Mouse (Mus musculus) liver, embryonic 12.5 days (tissue): ENCODE data around the gene Mmgt2. TPM values are rescaled to one million over a fixed set of nuclear protein-coding genes. Genes with fewer than 3 reads are reported as not detected.
A peak's percentile ranks its signal among the peaks of the same experiment; 100 is the strongest.
"Not testable (repeated sequence)": the region's sequence is repeated elsewhere in the genome, so short reads cannot be mapped to it uniquely, and the experiment has no call there.

Experiments used
- ATAC-seq: fragments of 200-750 bp; cut with Nextera tagmentation; 2 replicates; pipeline ENCODE4 v1.8.0; 2017; ENCODE audit warnings: moderate number of reproducible peaks, mild to moderate bottlenecking, moderate library complexity
- H3K27ac ChIP-seq: fragments of 300-500 bp; sonication (generic); 2 replicates; pipeline ENCODE4 v1.5.1; 2016; ENCODE audit warnings: mild to moderate bottlenecking
- H3K27me3 ChIP-seq: fragments of 300-500 bp; sonication (generic); replicated peaks from 2 replicates; pipeline ENCODE4 v1.6.1; 2016; ENCODE audit warnings: mild to moderate bottlenecking, moderate library complexity
- H3K36me3 ChIP-seq: fragments of 300-500 bp; sonication (generic); 2 replicates; pipeline ENCODE4 v1.6.1; 2016; ENCODE audit warnings: mild to moderate bottlenecking, moderate library complexity
- H3K4me1 ChIP-seq: fragments of 300-500 bp; sonication (generic); 2 replicates; pipeline ENCODE4 v1.6.1; 2016
- H3K4me2 ChIP-seq: fragments of 300-500 bp; sonication (generic); 2 replicates; pipeline ENCODE4 v1.6.1; 2016; ENCODE audit warnings: mild to moderate bottlenecking, moderate library complexity
- H3K4me3 ChIP-seq: fragments of 300-500 bp; sonication (generic); 2 replicates; pipeline ENCODE4 v1.5.1; 2016; ENCODE audit warnings: mild to moderate bottlenecking, moderate library complexity
- H3K9ac ChIP-seq: fragments of 300-500 bp; sonication (generic); 2 replicates; pipeline ENCODE4 v1.6.1; 2016; ENCODE audit warnings: mild to moderate bottlenecking, moderate library complexity
- H3K9me3 ChIP-seq: fragments of 300-500 bp; sonication (generic); replicated peaks from 2 replicates; pipeline ENCODE4 v1.6.1; 2016; ENCODE audit warnings: mild to moderate bottlenecking, moderate library complexity
- WGBS: fragments of 180-500 bp; shearing (Covaris S2); methylation state at CpG from one replicate; pipeline ENCODE4 v1.1.7; 2016; ENCODE audit not compliant: insufficient replicate concordance; 5-methylcytosine and 5-hydroxymethylcytosine counted together
- polyA plus RNA-seq: library from polyadenylated mRNA; unstranded; fragments of >200 nt; fragmentation: Nextera tagmentation; extraction: Ambion mirVana; gene quantifications from 2 replicates; pipeline ENCODE4 v1.2.1, GENCODE M21; 2016

Mmgt2 gene
- polyA plus RNA-seq, 1 experiment from 2014 or later = 17.0 TPM

DNA sequence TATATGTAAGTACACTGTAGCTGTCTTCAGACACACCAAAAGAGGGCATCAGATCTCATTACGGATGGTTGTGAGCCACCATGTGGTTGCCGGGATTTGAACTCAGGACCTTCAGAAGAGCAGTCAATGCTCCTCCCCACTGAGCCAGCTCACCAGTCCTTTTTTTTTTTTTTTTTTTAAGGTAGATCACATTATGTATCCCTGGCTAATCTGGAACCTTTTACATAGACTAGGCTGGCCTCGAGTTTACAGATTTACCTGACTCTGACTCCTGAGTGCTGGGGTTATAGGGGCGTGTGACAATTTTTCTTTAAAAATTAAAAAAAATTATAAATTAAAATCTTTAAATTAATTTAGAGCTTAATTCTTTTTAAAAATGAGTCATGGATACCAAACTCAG is 1.3 kb downstream of the Mmgt2 start:
- not testable (repeated sequence) for H3K27ac ChIP-seq, ATAC-seq, H3K27me3 ChIP-seq, H3K9me3 ChIP-seq
- Histone ChIP-seq H3K4me1 (peaks cover 47% of the 10 kb centered on the region), H3K4me3 (peak overlapping the region; percentile 74; the same call in 1 of the 2 replicates), H3K4me2 (peak overlapping the region; percentile 100), H3K9ac (0 out of 2 replicates have a peak overlapping the region, but pooled peaks have one; percentile 77), H3K36me3 (peaks cover 20% of the 10 kb centered on the region; the same call in 1 of the 2 replicates)
- 70% methylated on average over 4 of the region's 4 CpGs for WGBS

DNA sequence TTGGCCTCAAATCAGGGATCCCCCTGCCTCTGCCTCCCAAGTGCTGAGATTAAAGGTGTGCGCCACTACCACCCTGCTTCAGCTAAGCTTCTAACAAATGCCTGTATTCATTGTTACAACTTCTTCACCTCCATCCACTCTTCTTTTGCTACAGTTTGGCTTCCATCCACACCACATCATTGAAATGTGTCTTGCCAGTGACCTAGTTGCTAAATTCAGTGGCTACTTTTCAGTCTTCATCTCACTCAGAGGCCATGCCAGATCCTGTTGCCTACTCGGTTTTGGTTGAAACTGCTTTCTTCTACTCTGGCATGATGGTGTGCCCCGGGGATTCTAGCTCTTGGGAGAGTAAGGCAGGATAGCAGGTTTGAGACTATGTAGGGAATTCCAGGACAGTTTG is 3.1 kb downstream of the Mmgt2 start:
- Histone ChIP-seq H3K4me3 (no peak overlapping the region), H3K9me3 (no peaks in the 10 kb centered on the region), H3K4me2 (no peak overlapping the region), H3K27ac (no peak overlapping the region), H3K36me3 (peaks cover 20% of the 10 kb centered on the region; the same call in 1 of the 2 replicates), H3K27me3 (peaks cover 5% of the 10 kb centered on the region; the same call in 1 of the 2 replicates), H3K9ac (no peak overlapping the region), H3K4me1 (peaks cover 29% of the 10 kb centered on the region)
- WGBS = 82% methylated on average over 3 of the region's 3 CpGs
- ATAC-seq = no peak

DNA sequence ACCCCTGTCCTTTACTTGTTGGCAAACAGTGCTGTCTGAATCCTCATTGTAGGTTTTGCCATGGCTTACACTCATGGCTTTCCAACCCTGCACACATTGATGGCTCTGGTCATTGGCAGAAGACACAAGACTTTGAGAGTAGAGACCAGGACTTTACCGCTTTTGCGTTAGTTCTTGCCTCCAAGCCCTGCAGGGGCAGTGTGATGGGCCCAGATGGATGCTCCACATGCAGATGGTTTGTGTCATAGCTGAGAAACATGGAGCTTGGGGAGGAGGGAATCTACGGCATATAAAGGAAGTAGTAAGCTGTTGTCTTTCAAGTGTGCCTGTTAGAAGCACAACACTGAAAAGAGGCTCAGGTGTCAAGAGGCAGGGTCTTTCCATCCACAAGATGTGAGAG is 3.6 kb downstream of the Mmgt2 start:
- Histone ChIP-seq H3K27ac (no peak overlapping the region), H3K27me3 (peaks cover 5% of the 10 kb centered on the region; the same call in 1 of the 2 replicates), H3K4me2 (no peak overlapping the region), H3K36me3 (peaks cover 23% of the 10 kb centered on the region; the same call in 1 of the 2 replicates), H3K9ac (no peak overlapping the region), H3K9me3 (no peaks in the 10 kb centered on the region), H3K4me3 (no peak overlapping the region), H3K4me1 (peaks cover 24% of the 10 kb centered on the region)
- WGBS = 81% methylated on average over 3 of the region's 3 CpGs
- no peak for ATAC-seq

DNA sequence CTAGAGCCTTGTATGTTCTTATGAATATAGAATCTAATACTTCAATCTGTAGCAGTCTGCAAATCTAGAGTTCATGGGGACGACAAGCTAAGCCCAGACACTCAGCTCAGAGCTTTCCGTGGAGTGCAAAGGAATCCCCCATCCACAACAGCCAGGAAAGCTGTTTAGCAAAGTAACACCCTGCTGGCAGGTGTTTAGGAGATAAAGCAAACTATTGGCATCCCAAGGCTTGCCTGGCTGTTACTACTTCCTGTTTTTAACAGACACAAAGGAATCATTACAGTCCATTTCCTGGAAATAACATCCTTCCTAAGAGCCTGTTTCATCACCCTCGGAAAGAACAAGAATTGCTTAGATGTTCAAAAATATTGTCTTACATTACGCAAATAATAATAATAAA is 12.4 kb downstream of the Mmgt2 start:
- WGBS = 42% methylated on average over 4 of the region's 4 CpGs

DNA sequence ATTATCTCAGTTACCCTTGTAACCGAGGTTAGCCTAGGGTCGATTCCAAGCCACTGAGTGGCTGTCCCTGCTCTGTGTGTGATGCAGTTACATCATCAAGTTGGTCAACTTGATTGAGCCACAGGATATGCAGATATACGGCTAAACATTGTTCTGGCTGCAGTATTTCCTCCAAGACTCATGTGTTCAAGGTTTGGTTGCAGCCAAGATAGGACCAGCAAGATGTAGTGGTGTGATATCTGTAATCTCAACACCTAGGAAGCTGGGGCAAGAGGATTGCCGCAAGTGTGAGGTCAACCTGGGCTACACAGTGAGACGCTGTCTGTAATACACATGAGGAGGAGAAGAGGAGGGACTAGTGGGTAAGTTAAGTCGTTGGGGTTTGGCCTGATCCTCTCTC is 15.8 kb downstream of the Mmgt2 start:
- WGBS = 53% methylated on average over 6 of the region's 6 CpGs

More for the DNA sequence above, 12.4 kb downstream of the Mmgt2 start:
- Histone ChIP-seq H3K27ac (no peak overlapping the region), H3K27me3 (no peaks in the 10 kb centered on the region), H3K36me3 (peaks cover 22% of the 10 kb centered on the region), H3K9ac (no peak overlapping the region), H3K4me1 (no peaks in the 10 kb centered on the region), H3K4me3 (no peak overlapping the region), H3K9me3 (no peaks in the 10 kb centered on the region), H3K4me2 (no peak overlapping the region)
- ATAC-seq = no peak

DNA sequence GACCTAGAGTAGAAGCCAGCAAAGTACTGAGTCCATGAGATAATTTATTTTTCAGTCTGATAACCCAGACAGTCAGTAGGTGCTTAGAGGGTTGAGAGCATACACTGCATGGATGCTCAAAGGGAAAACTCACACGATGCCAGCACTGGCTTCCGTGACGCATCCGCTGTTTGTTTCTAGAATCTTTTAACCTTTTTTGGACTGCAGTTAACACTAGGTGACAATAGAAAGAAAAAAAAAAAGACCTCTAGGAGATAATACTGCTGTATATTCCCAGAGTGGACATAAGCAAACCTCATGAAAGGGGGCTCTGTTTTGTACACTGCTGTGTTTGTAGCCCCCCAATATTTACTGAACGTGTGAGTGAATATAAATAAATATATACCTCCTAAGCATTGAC is 20.5 kb downstream of the Mmgt2 start:
- H3K4me2 ChIP-seq = no peak overlapping the region
- WGBS = 87% methylated on average over 5 of the region's 5 CpGs
- ATAC-seq = no peak

More for the DNA sequence above, 15.8 kb downstream of the Mmgt2 start:
- Histone ChIP-seq H3K27me3 (no peaks in the 10 kb centered on the region), H3K36me3 (peaks cover 13% of the 10 kb centered on the region), H3K9ac (no peak overlapping the region), H3K27ac (no peak overlapping the region), H3K4me3 (no peak overlapping the region), H3K4me2 (no peak overlapping the region), H3K9me3 (no peaks in the 10 kb centered on the region), H3K4me1 (no peaks in the 10 kb centered on the region)
- no peak for ATAC-seq

DNA sequence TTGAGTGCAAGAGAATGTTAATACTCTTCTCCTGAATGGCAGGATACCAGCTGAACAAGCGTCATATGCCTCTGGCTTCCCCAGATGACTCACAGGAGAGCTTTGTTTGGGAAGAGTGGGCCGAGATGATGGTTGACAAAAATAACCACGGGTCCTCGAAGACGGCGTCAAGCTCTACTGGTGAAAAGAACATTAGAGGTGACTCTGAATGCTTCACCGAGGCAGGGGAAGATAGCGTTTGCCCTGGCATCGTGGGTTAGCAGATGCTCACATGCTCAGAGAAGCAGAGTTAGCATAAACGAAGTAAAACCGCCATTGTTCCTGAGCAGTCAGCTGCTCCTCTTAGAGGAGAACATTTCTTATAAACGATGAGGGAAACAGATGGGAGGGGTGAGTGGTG is 21.0 kb downstream of the Mmgt2 start:
- Histone ChIP-seq H3K9me3 (no peaks in the 10 kb centered on the region), H3K9ac (no peak overlapping the region), H3K36me3 (peaks cover 10% of the 10 kb centered on the region; the same call in 1 of the 2 replicates), H3K4me2 (no peak overlapping the region), H3K27ac (no peak overlapping the region), H3K4me1 (no peaks in the 10 kb centered on the region), H3K27me3 (no peaks in the 10 kb centered on the region), H3K4me3 (no peak overlapping the region)
- WGBS = 48% methylated on average over 12 of the region's 12 CpGs
- ATAC-seq = no peak

More for the DNA sequence above, 20.5 kb downstream of the Mmgt2 start:
- Histone ChIP-seq H3K9me3 (no peaks in the 10 kb centered on the region), H3K4me1 (no peaks in the 10 kb centered on the region), H3K27ac (no peak overlapping the region), H3K27me3 (no peaks in the 10 kb centered on the region), H3K36me3 (peaks cover 10% of the 10 kb centered on the region; the same call in 1 of the 2 replicates), H3K4me3 (no peak overlapping the region), H3K9ac (no peak overlapping the region)

DNA sequence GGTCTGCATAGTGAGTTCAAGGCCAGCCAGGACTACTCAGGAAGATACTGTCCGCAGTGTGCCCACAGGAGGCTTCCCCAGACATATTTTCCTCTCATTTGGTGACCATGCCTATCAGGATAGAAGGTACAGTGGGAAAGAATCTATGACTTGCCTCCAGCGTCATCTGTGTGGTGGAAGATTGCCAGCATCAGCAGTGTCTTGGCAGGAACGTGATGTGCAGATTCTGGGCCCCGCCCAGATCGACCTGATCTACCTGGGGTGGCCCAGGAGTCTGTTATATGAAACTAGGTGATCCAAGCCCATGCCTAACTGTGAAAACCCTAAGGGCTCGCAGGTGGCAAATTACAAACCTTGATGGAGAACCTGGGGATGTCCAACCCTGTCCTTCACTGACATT is 21.5 kb downstream of the Mmgt2 start:
- 68% methylated on average over 6 of the region's 6 CpGs for WGBS
- no peak overlapping the region for H3K9ac ChIP-seq
- no peak overlapping the region for H3K27ac ChIP-seq
- no peaks in the 10 kb centered on the region for H3K27me3 ChIP-seq
- no peak for ATAC-seq
- no peaks in the 10 kb centered on the region for H3K9me3 ChIP-seq
- peaks cover 5% of the 10 kb centered on the region; the same call in 1 of the 2 replicates for H3K36me3 ChIP-seq
- H3K4me3 ChIP-seq = no peak overlapping the region
- no peak overlapping the region for H3K4me2 ChIP-seq
- H3K4me1 ChIP-seq = no peaks in the 10 kb centered on the region

DNA sequence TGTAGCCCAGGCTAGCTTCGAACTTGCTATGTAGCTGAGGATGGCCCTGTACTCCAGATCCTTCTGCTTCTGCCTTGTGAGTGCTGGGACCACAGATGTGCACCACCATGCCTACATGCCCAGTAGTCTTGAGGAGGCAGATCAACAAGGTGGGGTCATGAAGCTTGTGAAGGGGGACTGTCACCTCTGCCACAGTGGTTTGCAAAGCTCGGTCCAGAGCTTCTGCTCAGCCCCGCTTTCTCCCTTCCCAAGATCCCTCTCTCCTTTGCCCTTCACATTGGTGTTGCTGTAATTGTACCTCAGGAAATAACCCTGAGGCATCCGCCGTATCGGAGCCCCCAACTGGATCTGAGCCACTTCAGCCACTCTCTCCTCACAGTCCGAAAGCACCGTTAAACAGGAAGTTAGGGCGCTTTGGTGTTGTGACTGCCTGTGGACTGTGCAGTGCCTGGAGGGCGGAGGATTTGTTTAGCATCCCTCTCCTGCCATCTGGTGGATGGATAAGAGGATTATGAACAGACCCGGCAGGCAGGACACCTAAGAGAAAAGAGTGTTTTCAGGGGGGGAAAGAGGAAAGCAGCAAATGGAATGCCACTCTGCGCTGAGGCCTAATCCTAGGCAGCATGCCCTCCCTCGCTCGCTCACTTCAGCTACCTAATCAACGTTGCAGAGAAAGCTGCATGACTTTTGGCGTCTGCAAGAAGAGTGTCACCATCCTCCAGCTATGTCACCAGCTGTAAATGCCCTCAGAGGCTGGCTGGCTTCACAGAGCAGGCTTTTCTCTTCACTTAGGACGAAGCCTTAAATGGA is 27.2 kb downstream of the Mmgt2 start:
- 14% methylated on average over 17 of the region's 17 CpGs for WGBS
- Histone ChIP-seq H3K27ac (no peak overlapping the region), H3K9ac (peak overlapping the region; percentile 32; the same call in 1 of the 2 replicates), H3K4me2 (peak overlapping the region; percentile 57), H3K4me3 (peak overlapping the region; percentile 24; the same call in 1 of the 2 replicates), H3K4me1 (0 out of 2 replicates have a peak, but pooled peaks cover 4% of the 10 kb centered on the region), H3K27me3 (no peaks in the 10 kb centered on the region), H3K36me3 (no peaks in the 10 kb centered on the region), H3K9me3 (no peaks in the 10 kb centered on the region)
- peak; percentile 65 for ATAC-seq

DNA sequence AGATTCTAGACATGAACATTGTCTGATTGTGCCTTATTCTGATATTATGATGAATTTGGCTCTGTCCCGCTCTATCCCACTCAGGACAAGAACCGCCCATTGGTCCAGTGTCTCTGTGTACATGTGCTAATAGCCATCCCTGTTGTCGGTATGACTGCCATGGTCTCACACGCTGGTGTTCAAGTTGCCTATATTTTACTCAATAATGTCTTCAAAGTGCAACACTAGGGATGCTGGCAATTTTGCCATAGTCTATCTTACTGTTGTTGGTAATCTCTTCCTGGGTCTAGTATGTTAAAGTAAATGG is 27.8 kb downstream of the Mmgt2 start:
- 78% methylated on average over 4 of the region's 4 CpGs for WGBS
- 0 out of 2 replicates have a peak, but pooled peaks cover 4% of the 10 kb centered on the region for H3K4me1 ChIP-seq

DNA sequence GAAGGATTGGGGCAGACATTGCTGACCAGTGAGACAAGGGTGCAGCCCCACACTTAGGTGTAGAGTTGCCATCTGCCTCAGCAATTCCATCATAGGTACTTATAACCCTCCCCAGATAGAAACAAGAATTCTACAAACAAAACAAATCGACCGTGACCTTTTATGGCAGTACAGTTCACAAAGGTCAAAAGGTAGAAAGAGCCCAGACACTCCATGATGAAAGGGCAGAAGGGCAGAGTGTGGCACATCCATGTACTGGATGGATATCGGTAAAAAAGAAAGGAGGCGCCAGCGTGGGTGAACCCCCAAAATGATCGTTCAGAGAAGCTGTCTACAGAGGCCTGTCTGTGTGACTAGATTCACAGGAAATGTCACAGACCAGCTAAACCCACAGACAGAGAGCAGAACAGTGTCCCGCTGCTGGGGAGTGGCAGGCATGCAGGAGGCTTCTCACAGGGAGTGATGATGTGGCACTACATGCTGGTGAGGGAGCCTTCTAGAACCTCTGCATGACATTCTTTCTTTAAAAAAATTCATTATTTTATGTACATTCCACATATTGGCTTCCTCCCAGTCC is 30.4 kb downstream of the Mmgt2 start:
- no peaks in the 10 kb centered on the region for H3K9me3 ChIP-seq
- H3K9ac ChIP-seq = no peak overlapping the region
- 64% methylated on average over 7 of the region's 7 CpGs for WGBS
- no peaks in the 10 kb centered on the region for H3K27me3 ChIP-seq
- 0 out of 2 replicates have a peak, but pooled peaks cover 4% of the 10 kb centered on the region for H3K4me1 ChIP-seq
- no peaks in the 10 kb centered on the region for H3K36me3 ChIP-seq
- ATAC-seq = no peak
- no peak overlapping the region for H3K27ac ChIP-seq
- no peak overlapping the region for H3K4me3 ChIP-seq
- H3K4me2 ChIP-seq = no peak overlapping the region

More for the DNA sequence above, 27.8 kb downstream of the Mmgt2 start:
- no peak overlapping the region for H3K27ac ChIP-seq
- H3K9ac ChIP-seq = no peak overlapping the region
- H3K4me3 ChIP-seq = no peak overlapping the region
- H3K9me3 ChIP-seq = no peaks in the 10 kb centered on the region
- H3K4me2 ChIP-seq = no peak overlapping the region
- no peaks in the 10 kb centered on the region for H3K27me3 ChIP-seq
- no peak for ATAC-seq
- no peaks in the 10 kb centered on the region for H3K36me3 ChIP-seq

DNA sequence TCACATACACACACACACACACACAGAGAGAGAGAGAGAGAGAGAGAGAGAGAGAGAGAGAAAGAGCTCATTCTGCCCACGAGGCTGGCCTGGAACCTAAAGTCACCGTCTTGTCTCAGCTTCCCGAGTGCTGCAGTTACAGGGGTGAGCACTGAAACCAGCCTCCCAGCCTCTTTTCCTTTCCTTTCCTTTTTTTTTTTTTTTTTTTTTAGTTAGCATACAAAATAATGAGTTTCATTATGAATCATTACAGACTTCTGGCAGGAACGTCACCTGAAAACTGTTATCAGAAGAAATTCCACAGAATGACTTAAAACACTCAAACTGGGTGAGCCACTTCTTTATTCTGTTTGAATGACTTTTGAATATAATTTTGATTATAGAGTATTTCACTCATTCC is 31.5 kb downstream of the Mmgt2 start:
- H3K27ac ChIP-seq = no peak overlapping the region
- 0 out of 2 replicates have a peak, but pooled peaks cover 4% of the 10 kb centered on the region for H3K4me1 ChIP-seq
- no peak overlapping the region for H3K4me2 ChIP-seq
- WGBS = 70% methylated on average over 4 of the region's 4 CpGs
- no peaks in the 10 kb centered on the region for H3K36me3 ChIP-seq
- no peak overlapping the region for H3K4me3 ChIP-seq
- no peak for ATAC-seq
- no peak overlapping the region for H3K9ac ChIP-seq
- H3K27me3 ChIP-seq = no peaks in the 10 kb centered on the region
- H3K9me3 ChIP-seq = no peaks in the 10 kb centered on the region
